Mouse (Mus musculus): Measurements from ENCODE around the gene Xrcc1. TPM values are rescaled to one million over a fixed set of nuclear protein-coding genes. Genes with fewer than 3 reads are reported as not detected.
"Not testable (repeated sequence)": the region's sequence is repeated elsewhere in the genome, so short reads cannot be mapped to it uniquely, and the experiment has no call there.

The Xrcc1 gene
- total RNA-seq, 2 experiments from 2014 or later, result 16.5 to 18.5 TPM

DNA sequence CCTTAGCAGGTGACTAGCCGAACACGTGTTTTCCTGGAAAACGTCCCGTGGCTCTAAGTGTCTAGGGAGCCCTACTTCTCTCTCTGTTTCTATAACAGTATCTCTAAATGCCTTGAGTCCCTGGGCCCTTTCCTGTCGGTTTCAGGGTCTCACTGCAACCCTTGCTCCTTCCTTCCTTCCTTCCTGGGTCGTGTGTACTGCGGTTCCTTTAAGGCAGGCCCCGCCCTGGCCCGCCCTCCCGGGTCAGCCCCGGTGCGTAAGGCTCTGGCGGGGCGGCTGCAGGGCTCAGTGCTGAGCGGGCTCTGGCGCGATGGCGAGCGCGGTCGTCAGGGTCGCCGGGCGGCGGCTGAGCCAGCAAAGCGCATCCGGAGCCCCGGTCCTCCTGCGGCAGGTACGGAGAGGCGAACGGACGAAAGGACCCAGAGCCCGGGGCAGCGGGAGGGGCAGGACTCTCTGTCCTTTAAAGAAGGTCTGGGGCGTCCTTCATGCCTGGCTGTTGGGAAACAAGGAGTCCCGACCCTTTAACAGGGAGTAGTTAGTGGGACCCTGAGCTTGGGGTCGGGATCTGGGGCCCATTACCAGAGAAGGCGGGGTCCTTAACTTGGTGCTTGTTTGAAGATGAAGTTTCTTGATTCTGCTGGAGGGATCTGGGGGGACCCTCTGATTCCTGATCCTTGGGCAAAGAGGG, 47.7 kb downstream of the Xrcc1 start:
- peak; percentile 80 for DNase-seq
- intact Hi-C loops (cut with DNase I; ENCODE audit: low total_unique reads), result no loop called here

DNA sequence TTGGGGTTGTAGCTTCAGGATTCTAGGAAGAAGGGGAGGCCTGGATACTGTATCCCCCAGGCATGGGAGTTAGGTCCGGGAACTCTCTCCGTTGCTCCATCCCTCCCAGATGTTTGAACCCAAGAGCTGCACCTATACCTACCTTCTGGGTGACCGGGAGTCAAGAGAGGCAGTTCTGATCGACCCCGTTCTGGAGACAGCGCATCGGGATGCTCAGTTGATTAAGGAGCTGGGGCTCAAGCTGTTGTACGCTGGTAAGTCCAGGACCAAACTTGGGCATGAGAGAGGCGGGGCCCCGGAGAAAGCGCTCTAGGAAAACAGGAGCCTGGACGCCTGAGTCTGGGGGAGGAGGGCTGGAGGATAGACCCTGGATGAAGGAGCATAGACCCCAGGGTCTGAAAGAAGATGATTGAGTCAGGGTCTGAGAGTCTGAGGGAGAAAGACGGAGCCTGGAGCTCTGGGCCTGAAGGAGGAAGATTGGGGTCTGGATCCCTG, 48.3 kb downstream of the Xrcc1 start:
- intact Hi-C loops (cut with DNase I; ENCODE audit: low total_unique reads), result no loop called here
- no peak for DNase-seq

DNA sequence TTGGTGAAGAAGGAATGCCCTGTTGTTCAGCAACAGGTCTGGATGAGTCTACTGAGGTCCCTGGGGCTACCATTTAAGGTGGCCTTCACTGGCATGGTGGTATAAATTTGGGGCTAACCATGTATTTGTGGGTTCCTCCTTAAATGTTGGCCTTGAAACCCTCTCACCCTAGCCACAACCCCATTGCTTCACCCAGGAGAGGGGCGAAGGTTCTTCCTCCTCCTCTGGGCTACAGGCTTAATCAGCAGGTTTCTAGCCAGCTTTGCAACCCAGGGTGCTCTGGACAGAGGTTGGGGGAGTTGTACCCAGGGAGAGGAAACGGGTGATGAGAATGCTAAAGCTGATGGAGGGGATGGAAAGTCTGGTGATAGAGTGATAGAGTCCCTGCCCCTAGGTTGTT, 49.4 kb downstream of the Xrcc1 start:
- DNase-seq, result no peak
- intact Hi-C loops (cut with DNase I; ENCODE audit: low total_unique reads), result loop anchor here (5.0 kb wide), 1 partner anchor 67 kb away; no protein-coding TSS in a partner anchor

DNA sequence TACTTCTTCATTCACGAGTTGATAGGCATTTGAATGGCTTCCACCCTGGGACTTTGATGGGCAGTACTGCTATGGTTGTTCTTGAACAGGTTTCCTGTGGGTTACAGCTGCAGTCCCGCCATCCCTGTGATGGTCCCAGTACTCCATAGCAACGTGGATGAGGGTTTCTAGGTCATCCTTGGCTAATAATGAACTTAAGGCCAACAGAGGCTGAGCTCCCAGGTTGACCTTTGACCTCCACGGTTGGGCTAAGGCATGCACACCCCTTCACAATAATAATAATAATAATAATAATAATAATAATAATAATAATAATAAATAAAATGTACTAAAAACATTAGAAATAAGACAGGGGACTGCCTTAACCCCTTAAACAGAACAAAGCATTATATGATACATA, 52.0 kb downstream of the Xrcc1 start:
- no peak for DNase-seq
- intact Hi-C loops (cut with DNase I; ENCODE audit: low total_unique reads), result loop anchor here (5.0 kb wide), 1 partner anchor 64 kb away; no protein-coding TSS in a partner anchor

DNA sequence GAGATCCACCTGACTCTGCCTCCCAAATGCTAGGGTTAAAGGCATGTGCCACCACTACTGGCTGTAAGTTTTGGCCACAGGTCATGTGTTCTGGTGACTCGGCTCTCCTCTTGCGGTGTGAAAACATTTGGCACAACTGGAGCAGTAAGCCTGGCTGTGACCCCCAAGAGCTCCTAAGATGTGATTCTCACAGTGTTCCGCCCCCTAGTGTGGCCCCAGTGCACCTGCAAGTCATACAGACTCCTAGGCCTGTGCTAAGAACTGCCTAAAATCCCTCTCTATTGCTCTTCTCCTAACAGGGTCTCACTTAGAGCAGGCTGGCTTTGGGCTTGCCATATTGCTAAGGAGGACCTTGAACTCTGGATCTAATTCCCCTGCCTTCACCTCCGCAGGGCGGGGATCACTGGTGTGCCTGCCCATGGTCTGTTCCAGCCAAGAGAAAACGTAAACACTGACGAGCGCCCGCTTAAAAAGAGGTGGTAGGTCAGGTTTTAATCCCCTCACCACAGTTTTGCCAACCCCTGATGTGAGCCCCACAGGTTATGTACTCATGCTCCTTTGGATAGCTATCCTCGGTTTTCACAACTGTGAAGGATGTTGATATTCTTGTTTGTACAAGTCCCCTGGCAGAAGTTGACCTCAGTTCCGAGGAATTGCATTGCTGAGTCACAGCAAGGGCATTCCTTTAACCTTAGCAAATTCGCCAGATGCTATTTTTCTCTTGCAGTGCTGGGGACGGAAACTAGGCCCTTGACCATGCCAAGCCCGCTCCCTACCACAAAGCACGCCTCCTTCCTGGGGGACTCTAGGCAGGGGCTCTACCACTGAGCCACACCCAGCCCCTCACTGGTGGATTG, 53.4 kb downstream of the Xrcc1 start:
- intact Hi-C loops (cut with DNase I; ENCODE audit: low total_unique reads), result loop anchor here (5.0 kb wide), 2 partner anchors 43 to 63 kb away; no protein-coding TSS in a partner anchor

DNA sequence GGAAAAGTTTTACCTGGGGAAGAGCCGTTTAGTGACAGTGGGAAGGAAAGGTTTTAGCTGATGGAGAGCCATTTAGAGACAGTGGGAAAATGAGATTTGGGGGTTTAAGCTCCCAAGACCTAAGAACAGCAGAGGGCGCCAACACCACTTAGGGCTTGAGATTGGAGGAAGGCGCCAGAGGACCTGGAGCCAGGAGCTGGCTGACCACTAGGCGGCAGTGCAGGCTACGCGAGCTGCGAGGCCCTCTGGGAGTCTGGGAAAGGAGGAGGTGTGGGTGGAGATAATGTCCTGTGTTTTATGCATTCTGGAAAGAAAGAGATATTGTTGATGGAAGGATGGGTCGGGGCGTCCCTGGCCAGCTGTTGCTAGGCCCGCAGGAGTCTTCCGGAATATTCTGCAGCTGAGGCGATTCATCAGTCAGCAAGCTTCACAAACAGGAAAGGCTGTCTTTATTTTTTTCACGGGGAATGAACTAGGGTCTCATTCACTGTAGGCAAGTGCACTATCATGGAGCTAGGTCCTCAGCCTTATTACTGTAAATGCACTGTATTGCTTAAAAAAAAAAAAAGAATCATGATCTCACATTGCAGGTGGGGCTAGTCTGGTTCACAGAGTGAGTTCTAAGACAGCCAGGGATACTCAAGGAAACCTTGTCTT, 55.0 kb downstream of the Xrcc1 start:
- intact Hi-C loops (cut with DNase I; ENCODE audit: low total_unique reads), result loop anchor here (5.0 kb wide), 1 partner anchor 41 kb away; no protein-coding TSS in a partner anchor
- peak; percentile 97 for DNase-seq

More for the DNA sequence above, 53.4 kb downstream of the Xrcc1 start:
- DNase-seq, result peak; percentile 18

DNA sequence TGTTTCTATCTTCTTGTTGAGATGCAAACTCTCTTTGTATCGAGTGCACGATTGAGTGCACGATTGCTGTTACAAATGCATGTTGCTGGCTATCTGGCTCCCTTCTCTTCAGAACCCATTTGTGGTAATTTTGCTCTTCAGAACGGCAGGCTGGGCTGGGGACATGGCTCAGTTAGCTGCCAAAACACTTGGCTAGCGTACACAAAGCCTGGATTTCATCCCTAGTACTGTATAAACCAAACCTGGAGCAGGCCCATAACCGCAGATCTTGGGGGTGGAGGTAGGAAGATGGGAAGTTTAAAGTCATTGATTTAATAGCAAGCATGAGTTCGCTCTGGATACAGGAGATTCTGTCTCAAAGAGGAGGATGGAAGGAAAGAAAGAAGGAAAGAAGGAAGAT, 59.5 kb downstream of the Xrcc1 start:
- no peak for DNase-seq

DNA sequence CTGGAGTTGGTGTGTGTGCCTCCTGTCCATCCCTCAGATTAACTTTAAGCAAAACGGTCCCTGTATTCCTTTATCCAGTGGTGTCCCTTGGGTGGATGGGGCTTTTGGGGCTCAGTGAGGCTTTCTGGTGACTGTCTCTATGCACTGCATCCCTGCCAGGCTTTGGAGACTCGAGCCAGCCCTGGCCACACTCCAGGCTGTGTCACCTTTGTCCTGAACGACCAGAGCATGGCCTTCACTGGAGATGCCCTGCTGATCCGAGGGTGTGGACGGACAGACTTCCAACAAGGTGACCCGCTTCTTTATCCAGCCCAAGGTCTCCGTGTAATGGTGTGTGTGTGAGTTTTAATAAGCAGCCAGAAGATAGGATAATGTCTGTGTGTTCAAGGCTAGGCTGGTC, 60.0 kb downstream of the Xrcc1 start:
- intact Hi-C loops (cut with DNase I; ENCODE audit: low total_unique reads), result loop anchor here (5.0 kb wide), 1 partner anchor 46 kb away; no protein-coding TSS in a partner anchor
- DNase-seq, result no peak

More for the DNA sequence above, 59.5 kb downstream of the Xrcc1 start:
- intact Hi-C loops (cut with DNase I; ENCODE audit: low total_unique reads), result loop anchor here (5.0 kb wide), 1 partner anchor 47 kb away; no protein-coding TSS in a partner anchor

DNA sequence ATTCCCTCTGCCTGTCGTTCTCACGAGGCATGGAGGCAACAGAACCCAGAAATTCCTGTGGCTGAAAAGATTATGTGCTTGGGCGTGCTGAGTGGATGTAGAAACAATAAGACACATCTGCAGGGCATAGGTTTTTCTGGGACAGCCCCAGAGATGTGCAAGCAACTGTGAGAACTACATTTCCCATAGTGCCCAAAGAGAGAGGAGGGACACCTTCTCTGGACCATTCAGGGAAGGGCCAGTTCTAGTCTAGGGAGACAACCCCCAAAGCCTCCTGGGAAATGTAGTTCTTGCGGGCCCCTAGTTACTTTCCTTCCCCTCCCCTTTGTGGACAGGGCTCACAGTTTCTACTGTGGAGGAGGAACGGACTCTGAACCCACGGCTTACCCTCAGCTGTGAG, 61.9 kb downstream of the Xrcc1 start:
- peak; percentile 52 for DNase-seq
- intact Hi-C loops (cut with DNase I; ENCODE audit: low total_unique reads), result loop anchor here (5.0 kb wide), 1 partner anchor 44 kb away; no protein-coding TSS in a partner anchor

DNA sequence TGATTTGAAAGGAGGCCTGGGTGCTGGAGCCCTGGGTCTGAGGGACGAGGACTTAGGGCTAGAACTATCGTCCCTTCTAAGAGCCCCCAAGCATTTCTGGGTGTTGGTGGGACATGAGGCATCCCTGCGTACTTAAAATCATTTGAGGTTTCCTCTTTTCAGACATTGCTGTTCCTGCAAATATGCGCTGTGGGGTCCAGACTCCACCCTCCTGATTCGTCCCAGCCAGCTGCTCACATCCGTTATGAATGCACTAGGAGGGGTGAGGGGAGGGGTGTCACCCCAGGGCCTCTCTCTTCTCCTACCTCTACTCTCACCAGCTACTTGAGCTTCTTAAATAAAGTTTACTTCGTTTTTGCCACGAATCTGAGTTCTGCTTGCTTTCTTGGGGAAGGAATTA, 62.5 kb downstream of the Xrcc1 start:
- no peak for DNase-seq
- intact Hi-C loops (cut with DNase I; ENCODE audit: low total_unique reads), result loop anchor here (5.0 kb wide), 1 partner anchor 44 kb away; no protein-coding TSS in a partner anchor

DNA sequence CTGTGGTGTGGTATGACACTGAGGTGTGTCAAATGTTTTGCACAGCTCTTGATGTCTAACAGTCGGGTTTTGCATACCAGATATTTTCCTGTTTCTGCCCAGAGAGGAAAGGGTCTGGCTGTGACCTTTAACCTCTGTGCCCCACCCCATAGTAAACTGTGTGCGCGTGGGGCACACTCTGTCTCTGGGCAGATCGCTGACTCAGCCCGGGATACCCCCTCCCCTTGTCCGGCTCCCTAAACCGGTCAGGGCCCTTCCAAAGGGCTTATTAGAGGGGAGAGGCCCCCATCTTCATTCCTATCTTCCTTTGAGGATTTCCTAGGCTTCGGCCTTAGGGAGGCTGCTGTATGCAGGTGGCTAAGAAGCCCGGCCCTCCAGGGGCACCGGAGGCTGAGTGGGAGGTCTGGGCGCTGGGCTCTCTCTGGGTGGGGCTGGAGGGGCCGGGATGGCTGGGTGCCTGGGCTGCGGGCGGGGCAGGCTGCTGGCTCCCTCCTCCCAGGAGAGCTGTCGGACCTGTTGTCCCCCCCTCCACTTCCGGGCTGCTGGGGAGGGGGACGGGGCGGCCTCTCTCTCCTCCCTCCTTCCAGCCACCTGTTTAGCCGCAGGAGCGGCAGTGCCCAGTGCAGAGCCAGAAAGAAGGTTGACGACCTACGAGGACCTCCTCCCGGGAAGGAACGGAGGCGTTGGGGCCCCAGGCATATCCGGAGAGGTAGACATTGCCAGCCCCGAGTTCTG, 64.2 kb downstream of the Xrcc1 start, which contains the start of gene Phldb3:
Phldb3 (plus strand) TSS at position 620 of the 735 bp plus-strand sequence.
- intact Hi-C loops (cut with DNase I; ENCODE audit: low total_unique reads), result no loop called here

DNA sequence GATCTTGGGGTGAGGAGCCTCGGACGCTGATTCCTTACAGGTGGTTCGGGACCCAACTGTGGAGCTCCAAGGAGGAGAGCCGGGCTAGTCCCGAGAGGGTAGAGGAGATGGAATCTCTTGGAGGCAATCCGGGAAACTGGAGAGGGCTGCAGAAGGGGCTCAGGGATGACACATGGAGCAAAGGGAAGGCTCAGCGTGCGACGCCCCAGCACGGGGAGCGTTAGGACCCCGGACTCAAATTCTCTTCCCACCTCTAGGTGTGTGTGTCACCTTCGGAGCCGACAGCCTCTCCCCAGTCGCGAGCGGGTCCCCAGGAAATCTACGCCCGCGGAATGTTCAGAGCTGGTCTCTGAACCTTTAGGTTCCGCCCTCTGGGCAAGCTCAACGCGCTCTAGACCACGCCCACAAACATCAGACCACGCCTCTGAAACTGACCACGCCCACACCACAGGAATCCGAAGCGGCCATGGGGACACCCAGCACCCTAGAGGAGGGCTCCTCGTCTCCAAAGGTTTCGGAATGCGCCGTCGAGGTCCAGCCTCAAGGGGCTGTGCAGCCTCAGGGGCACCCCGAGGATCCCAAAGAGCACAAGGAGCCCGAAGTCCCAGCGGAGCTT, 64.9 kb downstream of the Xrcc1 start:
- DNase-seq, result peak; percentile 81
- intact Hi-C loops (cut with DNase I; ENCODE audit: low total_unique reads), result no loop called here

More for the DNA sequence above, 64.2 kb downstream of the Xrcc1 start, which contains the start of gene Phldb3:
- DNase-seq, result peak; percentile 20

DNA sequence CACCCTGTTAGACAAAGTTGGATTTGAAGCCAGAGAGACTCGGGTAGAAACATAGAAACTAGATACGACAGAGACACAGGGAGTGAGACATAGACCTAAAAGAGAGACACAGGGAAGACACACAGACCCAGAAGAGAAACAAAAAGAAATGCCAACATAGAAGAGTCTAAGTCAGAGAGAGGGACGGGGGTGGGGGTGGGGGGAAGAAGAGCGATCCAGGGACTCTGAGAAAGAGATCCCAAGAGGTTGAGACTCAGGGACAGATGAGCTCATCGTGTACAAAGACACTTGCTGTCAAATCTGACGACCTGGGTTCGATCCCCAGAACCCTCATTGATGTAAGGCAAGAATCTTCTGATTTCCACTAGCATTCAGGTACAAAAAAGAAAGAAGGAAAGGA, 65.6 kb downstream of the Xrcc1 start:
- no peak for DNase-seq
- intact Hi-C loops (cut with DNase I; ENCODE audit: low total_unique reads), result no loop called here

DNA sequence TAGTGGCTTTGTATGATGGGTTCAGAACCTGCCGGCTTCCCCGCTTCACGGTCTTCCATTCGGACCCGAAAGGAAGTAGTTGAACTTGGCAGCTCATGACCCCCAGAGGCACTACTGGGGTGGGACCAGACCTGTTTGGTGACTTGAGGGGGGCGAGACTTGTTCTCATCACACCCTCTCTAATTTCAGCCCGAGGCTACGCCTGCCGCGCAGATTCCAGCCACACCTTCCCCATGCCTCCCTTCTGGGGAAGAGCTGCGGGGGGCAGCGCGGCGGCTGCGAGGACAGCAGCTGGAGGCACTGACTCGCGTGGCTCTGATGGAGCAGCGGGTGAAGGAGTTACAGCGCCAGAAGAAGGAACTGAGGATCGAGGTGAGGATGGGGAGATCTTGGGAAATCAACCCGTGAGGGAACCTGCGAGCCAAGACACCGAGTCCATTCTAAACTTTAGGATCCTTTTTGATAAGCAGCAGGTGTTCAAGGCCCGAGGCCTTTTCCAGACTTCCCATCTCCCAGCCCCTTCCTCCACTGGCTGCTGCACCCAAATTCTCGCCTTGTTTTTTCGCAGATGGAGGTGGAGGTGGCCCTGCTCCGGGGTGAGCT, 66.3 kb downstream of the Xrcc1 start:
- no peak for DNase-seq
- intact Hi-C loops (cut with DNase I; ENCODE audit: low total_unique reads), result no loop called here

DNA sequence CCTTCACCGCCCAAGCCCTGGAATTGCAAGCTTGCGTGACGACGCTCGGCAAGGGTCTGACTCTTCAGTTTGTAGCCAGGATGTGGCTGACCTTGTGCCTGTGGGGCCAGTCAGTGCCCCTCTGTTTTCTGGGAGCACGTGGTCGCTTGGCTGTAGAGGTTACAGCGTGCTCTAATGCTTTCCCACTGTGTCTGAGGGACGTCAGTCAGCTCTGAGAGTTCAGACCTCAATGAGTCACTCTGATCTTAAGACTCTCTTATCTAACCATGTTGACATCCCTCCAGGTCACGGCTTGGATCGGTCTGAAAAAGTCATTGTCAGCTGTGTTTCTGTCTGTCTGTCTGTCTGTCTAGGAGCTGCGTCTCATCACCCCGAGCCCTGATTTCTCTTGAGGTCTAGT, 68.7 kb downstream of the Xrcc1 start:
- DNase-seq, result no peak
- intact Hi-C loops (cut with DNase I; ENCODE audit: low total_unique reads), result no loop called here

DNA sequence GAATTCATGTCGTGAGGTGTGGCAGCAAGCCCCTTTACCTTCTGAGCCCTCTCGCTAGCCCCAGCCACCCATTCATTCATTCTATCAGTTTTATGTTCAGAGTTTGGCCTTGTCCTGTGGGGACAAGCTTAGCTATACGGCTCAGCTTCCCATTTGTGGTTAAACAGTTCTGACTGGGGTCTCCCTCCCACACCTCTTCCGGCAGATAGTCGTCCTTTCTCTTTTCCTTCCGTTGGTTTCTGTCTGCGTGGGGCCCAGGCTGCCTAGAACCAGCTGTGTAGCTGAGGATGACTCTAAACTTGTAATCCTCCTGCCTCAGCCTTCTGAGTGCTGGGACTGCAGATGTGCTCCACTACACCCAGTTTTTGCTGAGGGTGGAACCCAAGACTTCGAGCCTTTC, 71.7 kb downstream of the Xrcc1 start:
- intact Hi-C loops (cut with DNase I; ENCODE audit: low total_unique reads), result no loop called here
- DNase-seq, result no peak

DNA sequence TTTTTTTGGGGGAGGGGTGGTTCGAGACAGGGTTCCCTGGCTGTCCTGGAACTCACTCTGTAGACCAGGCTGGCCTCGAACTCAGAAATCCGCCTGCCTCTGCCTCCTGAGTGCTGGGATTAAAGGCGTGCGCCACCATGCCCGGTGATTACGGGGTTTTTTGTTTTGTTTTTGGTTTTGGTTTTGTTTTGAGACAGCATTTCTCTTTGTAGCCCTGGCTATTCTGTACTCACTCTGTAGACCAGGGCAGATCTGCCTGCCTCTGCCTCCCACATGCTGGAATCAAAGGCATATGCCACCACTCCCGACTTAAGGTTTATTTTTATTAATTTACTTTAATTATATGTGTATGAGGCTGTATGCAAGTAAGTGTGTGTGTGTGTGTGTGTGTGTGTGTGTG, 72.3 kb downstream of the Xrcc1 start:
- intact Hi-C loops (cut with DNase I; ENCODE audit: low total_unique reads); DNase-seq: not testable (repeated sequence)

Data from gastrocnemius, postnatal 14 days (tissue).